Mouse (Mus musculus) heart, postnatal 25 days (tissue): ENCODE data around the gene Kcnh2. TPM values are rescaled to one million over a fixed set of nuclear protein-coding genes. Genes with fewer than 3 reads are reported as not detected.
A peak's percentile ranks its signal among the peaks of the same experiment; 100 is the strongest.

Source experiments
- DNase-seq: peaks from one replicate; pipeline ENCODE4 v3.0.0; 2022; ENCODE audit warnings: low spot score
- intact Hi-C: fragments of 180-260 bp; cut with DNase I; formaldehyde crosslinking; loops from one replicate; pipeline ENCODE4 v1.15.1; 2025
- total RNA-seq, 2 experiments: library from RNA; stranded (reverse); gene quantifications; 2 replicates each; pipeline ENCODE4 v1.2.3; 2021

The Kcnh2 gene
- total RNA-seq, 2 experiments from 2014 or later, result 62.4 to 67.2 TPM

- no peak for DNase-seq
Measured at GRCm38 (mm10) chr5:24350073-24350472, 1.3 kb downstream of the Kcnh2 start.

DNA sequence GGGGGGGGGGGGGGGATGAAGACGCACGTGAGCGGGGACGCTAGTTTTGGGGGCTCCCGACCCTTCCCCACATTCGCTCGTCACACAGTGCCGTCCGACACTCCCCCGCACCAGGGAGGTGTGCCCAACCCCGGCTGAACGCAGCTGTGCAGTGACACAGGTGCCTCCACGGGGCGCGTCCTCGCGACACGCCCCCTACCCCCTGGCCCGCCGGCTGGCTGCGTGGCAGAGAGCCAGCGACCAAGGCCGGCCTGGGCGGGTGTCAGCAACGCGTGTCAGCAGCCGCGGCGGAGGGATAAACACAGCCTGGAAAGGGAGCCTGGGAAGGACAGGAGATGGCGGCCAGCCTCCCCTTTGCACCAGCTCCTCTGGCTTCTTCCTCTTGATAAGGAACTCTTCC lies 2.9 kb downstream of the Kcnh2 start:
- intact Hi-C loops, result no loop called here
- DNase-seq, result no peak

More at GRCm38 (mm10) chr5:24350073-24350472, 1.3 kb downstream of the Kcnh2 start:
- intact Hi-C loops, result no loop called here

- no peak for DNase-seq
Measured at GRCm38 (mm10) chr5:24348128-24348527, 3.3 kb downstream of the Kcnh2 start.

DNA sequence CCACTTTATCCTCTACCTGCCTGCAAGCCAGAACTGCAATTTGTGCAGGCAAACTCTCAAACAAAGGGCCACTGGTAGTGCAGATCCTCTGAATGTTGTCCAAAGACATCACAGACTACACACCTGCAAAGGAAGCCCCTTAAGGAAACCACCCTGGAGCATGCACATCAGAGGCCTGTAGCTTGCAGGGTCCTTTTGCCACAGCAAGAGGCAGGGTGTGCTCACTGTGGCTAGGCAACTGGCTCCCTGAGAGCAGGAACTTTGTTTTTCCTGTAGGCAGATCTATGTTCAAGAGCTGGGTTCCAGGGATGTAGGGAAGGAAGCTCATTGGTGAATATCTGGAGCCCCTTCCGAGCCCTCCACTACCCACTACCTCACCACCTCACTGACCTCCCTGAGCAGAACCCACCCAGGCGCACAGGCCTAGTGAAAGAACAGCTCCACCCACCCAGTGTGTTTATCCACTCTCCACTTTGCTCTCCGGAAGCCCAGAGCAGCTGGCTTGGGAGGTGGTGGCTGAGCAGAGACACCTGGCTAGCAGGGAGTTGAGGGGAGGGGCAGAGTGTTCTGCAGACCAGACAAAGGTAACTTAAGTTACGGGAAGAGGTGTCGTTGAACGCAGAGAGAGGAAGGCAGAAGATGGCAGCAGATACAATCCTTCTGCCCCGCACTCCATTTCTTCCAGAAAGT lies 4.1 kb downstream of the Kcnh2 start:
- intact Hi-C loops, result no loop called here
- DNase-seq, result no peak

More at GRCm38 (mm10) chr5:24348128-24348527, 3.3 kb downstream of the Kcnh2 start:
- intact Hi-C loops, result no loop called here

DNA sequence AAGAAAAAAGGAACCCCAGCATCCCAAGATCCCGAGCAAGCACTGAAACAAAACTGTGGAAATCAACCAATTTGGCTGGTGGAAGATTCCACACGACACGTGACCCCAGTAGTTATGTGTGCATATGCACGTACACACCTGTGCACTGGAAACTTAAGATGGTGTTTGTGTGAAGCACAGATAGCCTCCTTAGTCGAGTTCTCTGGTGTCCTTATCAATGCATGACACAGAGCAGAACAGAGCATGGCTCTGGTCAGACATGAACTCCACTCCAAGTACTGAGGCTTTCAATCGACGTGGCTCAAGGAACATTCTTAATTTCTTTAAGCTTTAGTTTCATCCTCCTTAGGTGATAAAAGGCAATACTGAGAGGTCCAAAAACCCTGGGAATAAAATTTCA lies 5.1 kb downstream of the Kcnh2 start:
- no peak for DNase-seq
- intact Hi-C loops, result no loop called here

- intact Hi-C loops, result no loop called here
- no peak for DNase-seq
Measured at GRCm38 (mm10) chr5:24344477-24345051, 6.8 kb downstream of the Kcnh2 start.

- DNase-seq, result no peak
- intact Hi-C loops, result no loop called here
Measured at GRCm38 (mm10) chr5:24343977-24344436, 7.4 kb downstream of the Kcnh2 start.

DNA sequence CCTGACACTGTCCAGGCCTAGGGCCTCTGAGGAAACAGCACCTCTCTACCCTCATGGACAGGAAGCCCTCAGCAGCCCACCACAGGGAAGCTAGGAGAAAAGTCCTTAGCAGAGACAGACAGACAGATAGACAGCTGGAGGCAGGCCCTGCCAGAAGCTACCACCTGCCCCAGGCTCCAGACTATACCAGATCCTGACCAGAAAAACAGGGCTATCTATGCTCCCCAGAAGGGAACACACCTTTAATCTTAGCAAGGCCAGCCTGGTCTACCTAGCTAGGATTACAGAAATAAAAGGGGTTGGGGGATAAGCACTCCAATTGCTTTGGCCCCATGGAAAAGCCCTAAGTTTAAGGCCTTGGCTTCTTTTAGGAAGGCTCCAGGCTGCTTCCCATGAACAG lies 8.0 kb downstream of the Kcnh2 start:
- intact Hi-C loops, result no loop called here
- DNase-seq, result no peak

GRCm38 (mm10) chr5:24342966-24343365 lies 8.4 kb downstream of the Kcnh2 start:
- DNase-seq, result no peak
- intact Hi-C loops, result no loop called here

DNA sequence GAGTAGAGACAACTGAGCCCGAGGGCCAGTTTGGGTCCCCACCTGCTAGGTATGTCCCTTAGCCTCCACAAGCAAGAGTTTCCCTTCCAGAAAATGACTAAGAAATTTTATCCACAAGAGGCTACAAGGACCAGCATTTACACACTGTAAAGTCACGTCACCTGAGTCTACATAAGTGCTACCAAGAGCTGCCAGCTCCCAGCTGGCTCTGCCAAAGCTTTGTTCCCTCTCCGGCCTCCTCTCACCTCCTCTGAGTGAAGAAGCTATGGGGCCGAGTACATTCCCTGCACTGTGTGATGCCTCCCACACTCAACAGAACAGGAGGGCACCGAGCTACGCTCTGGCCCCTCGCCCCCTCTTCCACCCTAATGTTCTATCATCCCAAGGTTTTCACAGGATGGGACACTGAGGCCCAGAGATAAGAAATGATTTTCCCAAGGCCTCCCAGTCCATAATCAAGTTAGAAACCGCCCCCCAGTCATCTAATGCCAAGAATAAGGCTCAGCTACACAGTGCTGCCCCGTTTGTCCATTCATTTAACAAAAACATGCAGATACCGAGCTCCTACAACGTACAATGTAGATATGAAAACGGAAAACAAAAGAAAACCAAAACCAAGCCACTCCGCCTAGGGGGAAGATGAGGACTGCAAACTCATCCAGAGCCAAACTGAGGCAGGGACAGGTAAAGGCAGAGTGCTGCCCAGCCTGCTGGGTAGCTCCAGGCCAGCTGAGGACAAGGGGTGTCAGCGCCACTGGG lies 9.0 kb downstream of the Kcnh2 start:
- no peak for DNase-seq

DNA sequence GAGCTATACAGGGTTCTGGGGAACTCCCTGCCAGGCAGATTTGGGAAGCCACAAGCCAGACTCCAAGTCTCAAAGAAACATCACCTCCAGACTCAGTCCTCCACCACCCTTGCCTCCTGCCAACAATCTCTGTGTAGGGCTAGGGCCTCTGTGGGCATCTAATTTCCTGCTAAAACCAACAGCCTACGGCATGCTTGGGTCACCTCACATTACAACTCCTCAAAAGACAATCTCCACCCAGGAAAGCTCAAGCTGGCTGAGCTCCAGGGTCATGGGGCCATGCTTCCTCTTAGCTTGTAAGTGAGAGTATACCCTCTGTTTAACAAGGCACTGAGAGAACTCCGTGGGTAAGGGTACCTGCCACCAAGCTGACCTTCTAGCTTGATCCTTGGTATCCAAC lies 13.6 kb downstream of the Kcnh2 start:
- intact Hi-C loops, result loop anchor here (2.0 kb wide), 3 partner anchors 19 to 71 kb away; partner anchors contain the start of genes Abcb8 and Atg9b
- no peak for DNase-seq

More for the DNA sequence above, 9.0 kb downstream of the Kcnh2 start:
- intact Hi-C loops, result no loop called here

GRCm38 (mm10) chr5:24337366-24337765 lies 14.0 kb downstream of the Kcnh2 start:
- intact Hi-C loops, result loop anchor here (2.0 kb wide), 3 partner anchors 19 to 71 kb away; partner anchors contain the start of genes Abcb8 and Atg9b
- DNase-seq, result peak; percentile 44

DNA sequence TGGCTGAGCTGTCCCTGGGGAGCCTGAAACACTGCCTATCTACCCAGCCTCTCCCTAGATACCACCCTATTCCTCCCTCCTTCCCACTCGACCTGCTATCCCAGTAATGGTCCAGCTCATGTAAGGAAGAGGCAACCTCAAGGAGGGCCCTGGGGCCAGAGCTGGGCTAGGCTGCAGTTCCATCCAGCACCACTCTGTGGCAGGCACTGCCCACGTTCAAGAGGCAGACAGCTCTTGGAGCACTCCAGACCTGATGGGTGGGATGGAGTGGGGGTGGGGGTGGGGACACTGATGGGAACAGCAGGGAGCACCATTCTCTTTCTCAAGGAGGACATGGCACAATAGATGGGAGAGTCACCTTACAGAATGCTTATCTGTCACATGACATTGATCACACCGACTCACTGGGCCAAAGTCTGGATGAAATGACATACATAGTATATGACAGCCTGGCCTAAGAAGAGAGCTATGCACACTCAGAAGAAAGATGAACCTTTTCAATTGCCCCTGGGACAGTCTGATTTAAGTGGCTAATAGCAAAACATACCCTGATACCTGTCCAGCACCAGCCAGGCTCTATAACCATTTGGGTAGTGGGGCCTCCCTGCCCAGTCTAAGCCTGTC lies 15.4 kb downstream of the Kcnh2 start:
- intact Hi-C loops, result loop anchor here (2.0 kb wide), 3 partner anchors 21 to 69 kb away; partner anchors contain the start of genes Abcb8 and Atg9b

GRCm38 (mm10) chr5:24334749-24335148 lies 16.7 kb downstream of the Kcnh2 start:
- intact Hi-C loops, result no loop called here
- DNase-seq, result no peak

More for the DNA sequence above, 15.4 kb downstream of the Kcnh2 start:
- no peak for DNase-seq

GRCm38 (mm10) chr5:24332401-24332800 lies 19.0 kb downstream of the Kcnh2 start:
- DNase-seq, result no peak
- intact Hi-C loops, result no loop called here

- intact Hi-C loops, result no loop called here
- DNase-seq, result no peak
Measured at GRCm38 (mm10) chr5:24329965-24330298, 21.5 kb downstream of the Kcnh2 start.

DNA sequence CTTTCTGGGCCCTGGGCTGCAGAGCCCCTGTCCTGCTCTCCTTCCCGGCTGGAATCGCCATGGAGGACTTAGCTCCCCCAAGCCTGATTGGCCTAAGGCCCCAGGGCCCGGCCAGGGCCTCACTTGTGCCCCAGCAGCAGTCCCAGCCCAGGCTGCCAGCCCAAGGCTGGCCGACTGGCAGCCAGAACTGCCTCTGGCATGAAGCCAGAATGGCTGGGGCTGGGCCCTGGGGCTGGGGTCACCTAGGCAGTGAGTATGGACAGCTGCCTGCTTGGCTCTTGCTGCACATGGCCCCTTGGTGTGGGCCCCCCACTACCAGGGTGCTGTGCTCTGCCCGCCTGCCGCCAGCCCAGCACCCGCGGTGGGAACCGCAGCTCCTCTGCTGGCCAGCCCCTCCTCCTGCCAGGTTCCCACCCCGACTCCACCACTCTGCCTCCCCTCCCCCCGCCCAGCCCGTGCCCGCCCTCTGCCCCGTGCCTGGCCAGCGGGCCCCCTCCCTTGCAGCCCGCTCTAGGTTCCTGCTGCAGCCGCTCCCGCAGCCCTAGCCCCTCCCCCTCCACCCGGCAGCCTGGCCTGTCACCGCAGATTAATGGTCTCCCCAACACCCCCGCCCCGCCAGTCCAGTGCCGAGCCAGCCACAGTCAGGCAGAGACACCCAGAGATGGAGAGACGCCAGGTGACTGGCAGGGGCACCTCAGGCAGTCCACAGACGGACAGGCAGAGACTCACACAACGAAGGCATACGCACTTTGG lies 22.0 kb downstream of the Kcnh2 start:
- DNase-seq, result peak; percentile 63
- intact Hi-C loops, result no loop called here

- intact Hi-C loops, result no loop called here
- DNase-seq, result peak; percentile 0
Measured at GRCm38 (mm10) chr5:24328813-24329211, 22.6 kb downstream of the Kcnh2 start.

GRCm38 (mm10) chr5:24326842-24327417 lies 24.5 kb downstream of the Kcnh2 start:
- intact Hi-C loops, result no loop called here
- DNase-seq, result peak; percentile 2
